Mouse (Mus musculus) lung, embryonic 16.5 days (tissue): ENCODE measurements around the gene Cda. TPM values are rescaled to one million over a fixed set of nuclear protein-coding genes. Genes with fewer than 3 reads are reported as not detected.

Experiments
- ATAC-seq: fragments of 200-750 bp; cut with Nextera tagmentation; 2 replicates; pipeline ENCODE4 v1.8.0; 2017; ENCODE audit warnings: low read depth, mild to moderate bottlenecking, moderate library complexity
- H3K27ac ChIP-seq: fragments of 300-500 bp; sonication (generic); 2 replicates; pipeline ENCODE4 v1.5.1; 2014; ENCODE audit warnings: mild to moderate bottlenecking, control low read depth, low read length
- H3K27me3 ChIP-seq: fragments of 300-500 bp; sonication (generic); 2 replicates; pipeline ENCODE4 v1.6.1; 2014; ENCODE audit warnings: low read depth, low read length, mixed read lengths; ENCODE audit not compliant: control insufficient read depth, insufficient read depth
- H3K36me3 ChIP-seq: fragments of 300-500 bp; sonication (generic); 2 replicates; pipeline ENCODE4 v1.6.1; 2014; ENCODE audit warnings: low read length; ENCODE audit not compliant: control insufficient read depth, insufficient read depth
- H3K4me1 ChIP-seq: fragments of 300-500 bp; sonication (generic); replicated peaks from 2 replicates; pipeline ENCODE4 v1.6.1; 2014; ENCODE audit warnings: low read length, mixed read lengths; ENCODE audit not compliant: control insufficient read depth, insufficient read depth
- H3K4me2 ChIP-seq: fragments of 300-500 bp; sonication (generic); 2 replicates; pipeline ENCODE4 v1.6.1; 2014; ENCODE audit warnings: low read depth, low read length, control low read depth
- H3K4me3 ChIP-seq: fragments of 300-500 bp; sonication (generic); 2 replicates; pipeline ENCODE4 v1.5.1; 2014; ENCODE audit warnings: mild to moderate bottlenecking, low read length, control low read depth
- H3K9ac ChIP-seq: fragments of 300-500 bp; sonication (generic); 2 replicates; pipeline ENCODE4 v1.6.1; 2014; ENCODE audit warnings: low read length, control low read depth
- H3K9me3 ChIP-seq: fragments of 300-500 bp; sonication (generic); 2 replicates; pipeline ENCODE4 v1.6.1; 2016; ENCODE audit warnings: low read length; ENCODE audit not compliant: control insufficient read depth
- WGBS: fragments of 180-500 bp; shearing (Covaris S2); extraction: QIAGEN DNeasy Blood & Tissue Kit; methylation state at CpG from one replicate; pipeline ENCODE4 v1.1.7; 2014; 5-methylcytosine and 5-hydroxymethylcytosine counted together
- polyA plus RNA-seq: library from polyadenylated mRNA; unstranded; fragments of >200 nt; fragmentation: Nextera tagmentation; extraction: Ambion mirVana; gene quantifications from 2 replicates; pipeline ENCODE4 v1.2.1, GENCODE M21; 2015

Cda gene
- polyA plus RNA-seq: 19.8 and 22.8 TPM in 2 replicates

DNA sequence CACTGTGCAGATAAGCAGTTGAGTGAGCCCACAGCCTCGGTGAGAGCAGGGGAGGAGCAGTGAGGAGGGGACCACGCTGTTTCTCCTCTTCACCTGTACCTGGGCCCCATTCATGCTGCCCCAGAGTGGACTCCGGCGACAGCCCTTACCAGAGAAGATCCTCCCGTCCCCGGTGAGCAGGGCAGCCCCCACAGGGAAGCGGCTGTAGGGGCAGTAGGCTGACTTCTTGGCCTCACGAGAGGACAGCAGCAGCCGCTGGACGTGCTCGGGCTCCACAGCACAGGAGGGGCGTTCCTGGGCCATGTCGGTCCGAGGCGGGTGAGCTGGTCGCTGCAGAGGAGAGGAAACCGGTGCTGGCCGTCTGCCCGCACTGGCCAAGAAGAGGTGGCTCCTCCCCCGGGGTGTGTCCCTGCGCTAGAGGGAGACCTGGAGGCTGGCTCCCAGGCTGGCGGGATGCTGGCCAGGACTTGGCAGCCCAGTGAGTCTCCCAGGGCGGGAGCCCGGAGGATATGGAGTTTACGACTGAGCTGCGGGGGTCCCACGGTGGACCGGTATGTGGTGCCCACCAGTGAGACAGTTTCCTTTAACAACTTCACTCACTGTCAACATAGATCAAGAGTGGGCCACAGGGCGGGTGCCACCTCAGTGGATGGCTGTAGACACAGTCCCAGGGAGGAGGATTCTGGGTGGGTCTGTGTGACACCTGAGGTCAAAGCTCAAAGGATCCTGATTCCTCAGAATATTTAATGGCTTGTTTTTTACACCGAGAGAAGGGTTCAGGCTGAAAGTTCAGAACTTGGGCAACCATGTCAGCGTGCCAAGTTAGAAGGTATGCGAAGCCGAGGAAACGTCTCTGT lies at the start of gene Cda:
TSS of gene Cda (minus strand) at position 352 of the 857 bp plus-strand sequence.
- no peaks in the 10 kb centered on the region for H3K27me3 ChIP-seq
- H3K4me3 ChIP-seq: peak within 1 kb of the TSS; percentile 40
- H3K9me3 ChIP-seq: no peaks in the 10 kb centered on the region
- H3K36me3 ChIP-seq: no peaks in the 10 kb centered on the region
- H3K27ac ChIP-seq: peak within 1 kb of the TSS; percentile 56
- peak within 1 kb of the TSS; percentile 58 for H3K9ac ChIP-seq
- ATAC-seq: peak; percentile 97
- H3K4me2 ChIP-seq: peak within 1 kb of the TSS; percentile 61
- peaks cover 9% of the 10 kb centered on the region for H3K4me1 ChIP-seq
- 5% methylated on average over 32 of the region's 34 CpGs for whole genome bisulfite sequencing

DNA sequence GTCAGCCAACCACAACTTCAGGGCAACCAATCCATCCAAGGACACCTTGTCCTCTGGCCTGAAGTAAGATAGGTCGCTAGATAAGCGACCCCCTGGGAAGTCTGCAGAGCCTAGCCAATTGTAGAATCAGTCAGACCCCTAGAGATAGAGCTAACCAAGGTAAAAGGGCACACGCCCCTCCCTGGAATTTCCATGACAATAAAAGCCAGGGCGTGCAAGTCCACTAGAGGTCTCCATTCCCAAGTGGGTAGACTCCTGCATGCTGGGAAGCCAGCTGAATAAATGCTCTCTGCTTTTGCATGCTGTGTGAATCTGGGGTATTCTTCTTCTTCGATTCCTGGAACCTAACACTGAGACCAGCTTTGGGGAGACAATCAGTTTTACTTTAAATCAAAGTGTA lies 48.6 kb upstream of the Cda start:
- Histone ChIP-seq H3K9me3 (no peaks in the 10 kb centered on the region), H3K27me3 (peaks cover 7% of the 10 kb centered on the region), H3K4me2 (no peak overlapping the region), H3K36me3 (no peaks in the 10 kb centered on the region), H3K4me3 (no peak overlapping the region), H3K27ac (no peak overlapping the region), H3K9ac (no peak overlapping the region), H3K4me1 (0 out of 2 replicates have a peak, but pooled peaks cover 4% of the 10 kb centered on the region)
- 62% methylated on average over 5 of the region's 5 CpGs for WGBS
- ATAC-seq: no peak

DNA sequence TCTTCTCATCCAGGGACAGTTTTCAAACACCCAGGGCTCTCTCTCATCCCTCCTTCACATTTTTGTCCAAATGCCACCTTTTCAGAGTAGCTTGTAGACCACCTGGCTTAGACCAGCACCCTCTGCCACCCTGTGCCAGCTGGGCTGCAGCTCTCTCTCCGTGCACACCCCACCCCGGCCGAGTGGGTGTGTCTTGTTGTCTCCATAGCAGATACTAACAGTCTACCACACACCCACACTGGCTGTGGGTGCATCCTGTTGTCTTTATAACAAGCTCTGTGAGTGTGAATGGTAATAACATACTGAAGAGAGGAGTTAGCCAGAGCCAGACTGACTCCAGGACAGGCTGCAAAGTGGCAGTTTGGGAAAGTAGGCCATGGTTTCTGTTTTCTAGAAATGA lies 48.2 kb upstream of the Cda start:
- H3K9ac ChIP-seq: no peak overlapping the region
- no peak overlapping the region for H3K27ac ChIP-seq
- peaks cover 7% of the 10 kb centered on the region for H3K27me3 ChIP-seq
- H3K9me3 ChIP-seq: no peaks in the 10 kb centered on the region
- ATAC-seq: no peak
- H3K4me3 ChIP-seq: no peak overlapping the region
- no peaks in the 10 kb centered on the region for H3K36me3 ChIP-seq
- H3K4me2 ChIP-seq: no peak overlapping the region
- 0 out of 2 replicates have a peak, but pooled peaks cover 4% of the 10 kb centered on the region for H3K4me1 ChIP-seq
- 74% methylated on average over 3 of the region's 3 CpGs for WGBS

DNA sequence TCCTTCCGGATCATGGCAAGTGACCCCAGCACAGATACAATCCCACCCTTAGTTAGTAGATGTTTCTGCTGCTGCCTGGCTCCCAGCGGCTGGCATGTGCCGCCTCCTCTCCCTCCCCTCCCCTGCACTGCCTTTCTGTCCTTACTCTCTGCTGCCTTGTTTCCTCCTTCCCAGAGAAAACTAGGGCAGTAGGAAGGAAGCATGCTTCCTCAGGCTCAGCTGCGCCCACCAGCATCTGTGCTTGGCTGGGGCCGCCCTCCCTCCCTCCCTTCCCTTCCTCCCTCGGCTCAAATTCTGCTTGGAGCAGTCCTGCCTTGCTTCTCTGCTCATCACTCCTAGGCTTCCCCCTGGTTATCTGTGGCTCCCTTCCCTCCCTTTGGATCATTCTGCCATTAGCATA lies 46.9 kb upstream of the Cda start:
- H3K4me1 ChIP-seq: 0 out of 2 replicates have a peak, but pooled peaks cover 4% of the 10 kb centered on the region
- peak overlapping the region; percentile 64 for H3K27ac ChIP-seq
- no peak overlapping the region; the same call in 1 of the 2 replicates for H3K9ac ChIP-seq
- H3K4me2 ChIP-seq: peak overlapping the region; percentile 11; the same call in 1 of the 2 replicates
- no peak overlapping the region for H3K4me3 ChIP-seq
- ATAC-seq: peak; percentile 61
- H3K36me3 ChIP-seq: no peaks in the 10 kb centered on the region
- H3K27me3 ChIP-seq: peaks cover 4% of the 10 kb centered on the region
- WGBS: 11% methylated on average over 6 of the region's 6 CpGs
- no peaks in the 10 kb centered on the region for H3K9me3 ChIP-seq

DNA sequence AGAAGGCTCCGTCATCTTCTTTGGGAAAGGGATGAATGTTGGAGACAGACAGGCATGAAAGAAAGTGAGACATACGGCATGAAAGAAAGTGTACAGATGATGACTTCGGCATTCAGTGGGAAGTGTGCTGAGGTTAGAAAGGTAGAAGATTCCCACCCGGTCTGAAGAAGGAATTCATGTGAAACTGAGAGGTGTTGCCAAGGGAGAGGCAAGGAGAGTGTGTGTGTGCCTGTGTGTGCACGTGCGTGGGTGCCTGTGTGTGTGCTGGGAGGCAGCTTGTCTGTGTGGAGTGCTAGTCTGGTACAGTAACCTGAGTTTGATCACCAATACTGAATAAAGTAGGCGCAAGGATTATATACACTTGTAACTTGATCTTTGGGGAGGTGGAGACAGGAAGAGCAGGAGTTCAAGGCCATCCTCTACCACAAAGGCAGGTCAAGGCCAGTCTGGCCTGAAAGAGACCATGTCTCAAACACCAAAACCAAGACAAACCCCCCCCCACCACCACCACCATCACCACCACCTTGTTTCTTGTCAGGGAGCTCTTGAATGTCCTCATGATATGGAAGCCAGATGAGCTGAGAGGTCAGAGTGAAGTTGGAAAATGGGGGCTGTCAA lies 43.8 kb upstream of the Cda start:
- 39% methylated on average over 7 of the region's 7 CpGs for WGBS
- 0 out of 2 replicates have a peak, but pooled peaks cover 4% of the 10 kb centered on the region for H3K4me1 ChIP-seq
- no peak for ATAC-seq
- no peak overlapping the region for H3K9ac ChIP-seq
- no peak overlapping the region for H3K4me2 ChIP-seq
- H3K27me3 ChIP-seq: no peaks in the 10 kb centered on the region; the same call in 1 of the 2 replicates
- H3K4me3 ChIP-seq: no peak overlapping the region
- H3K36me3 ChIP-seq: no peaks in the 10 kb centered on the region
- H3K27ac ChIP-seq: no peak overlapping the region
- no peaks in the 10 kb centered on the region for H3K9me3 ChIP-seq

DNA sequence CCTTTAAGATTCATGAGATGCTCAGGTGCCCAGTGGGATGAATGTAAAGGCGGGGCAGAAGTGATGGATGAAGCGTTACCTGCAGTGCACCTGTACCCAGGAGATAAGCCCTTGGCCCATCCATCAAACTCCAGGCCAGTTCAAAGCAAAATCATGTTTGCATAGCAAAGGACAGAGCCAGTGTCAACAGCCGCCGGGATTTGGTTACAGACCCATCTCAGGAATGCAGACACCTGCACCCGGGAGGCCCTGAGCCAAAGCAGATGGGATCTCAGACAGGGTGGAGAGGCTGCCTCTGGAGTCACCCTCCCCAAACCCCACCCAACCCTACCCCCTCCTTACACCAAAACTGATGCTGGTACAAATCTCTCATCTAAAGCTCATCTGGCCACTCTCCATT lies 43.2 kb upstream of the Cda start:
- no peak overlapping the region for H3K27ac ChIP-seq
- no peaks in the 10 kb centered on the region for H3K9me3 ChIP-seq
- H3K9ac ChIP-seq: no peak overlapping the region
- no peak overlapping the region for H3K4me2 ChIP-seq
- no peak for ATAC-seq
- H3K27me3 ChIP-seq: no peaks in the 10 kb centered on the region; the same call in 1 of the 2 replicates
- H3K4me3 ChIP-seq: no peak overlapping the region
- H3K4me1 ChIP-seq: 0 out of 2 replicates have a peak, but pooled peaks cover 4% of the 10 kb centered on the region
- WGBS: 10% methylated on average over 5 of the region's 5 CpGs
- H3K36me3 ChIP-seq: no peaks in the 10 kb centered on the region

DNA sequence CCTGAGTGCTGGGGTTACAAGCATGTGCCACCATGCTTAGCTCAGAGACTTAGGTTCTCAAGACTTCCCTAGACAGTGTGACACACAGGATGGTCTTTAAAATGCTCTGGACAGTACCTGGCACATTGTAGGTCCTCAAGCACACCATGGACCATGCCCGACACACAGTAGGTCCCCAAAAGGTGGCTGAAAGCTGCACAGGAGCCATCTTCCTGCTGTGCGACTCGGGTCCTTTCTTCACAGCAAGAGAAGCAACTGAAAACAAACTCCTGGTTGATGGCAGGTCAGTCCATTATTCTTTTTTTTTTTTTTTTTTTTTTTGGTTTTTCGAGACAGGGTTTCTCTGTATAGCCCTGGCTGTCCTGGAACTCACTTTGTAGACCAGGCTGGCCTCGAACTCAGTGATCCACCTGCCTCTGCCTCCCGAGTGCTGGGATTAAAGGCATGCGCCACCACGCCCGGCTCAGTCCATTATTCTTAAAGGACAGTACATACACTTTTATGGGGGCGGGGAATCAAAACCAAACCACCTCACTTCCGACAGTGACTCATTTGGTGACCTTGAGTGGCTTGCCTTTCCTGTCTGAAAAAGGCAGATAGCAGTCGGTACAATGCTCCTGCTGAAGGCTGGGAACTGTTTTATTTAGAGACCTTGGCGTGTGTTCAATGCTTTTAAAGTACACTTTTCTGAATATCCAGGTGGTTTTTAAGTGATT lies 39.8 kb upstream of the Cda start:
- Histone ChIP-seq H3K9me3 (no peaks in the 10 kb centered on the region), H3K4me3 (no peak overlapping the region), H3K27me3 (no peaks in the 10 kb centered on the region), H3K4me2 (no peak overlapping the region), H3K36me3 (no peaks in the 10 kb centered on the region), H3K4me1 (no peaks in the 10 kb centered on the region), H3K9ac (no peak overlapping the region), H3K27ac (no peak overlapping the region)
- ATAC-seq: 0 out of 2 replicates have a peak, but pooled peaks have one; percentile 41
- 55% methylated on average over 12 of the region's 13 CpGs for WGBS

DNA sequence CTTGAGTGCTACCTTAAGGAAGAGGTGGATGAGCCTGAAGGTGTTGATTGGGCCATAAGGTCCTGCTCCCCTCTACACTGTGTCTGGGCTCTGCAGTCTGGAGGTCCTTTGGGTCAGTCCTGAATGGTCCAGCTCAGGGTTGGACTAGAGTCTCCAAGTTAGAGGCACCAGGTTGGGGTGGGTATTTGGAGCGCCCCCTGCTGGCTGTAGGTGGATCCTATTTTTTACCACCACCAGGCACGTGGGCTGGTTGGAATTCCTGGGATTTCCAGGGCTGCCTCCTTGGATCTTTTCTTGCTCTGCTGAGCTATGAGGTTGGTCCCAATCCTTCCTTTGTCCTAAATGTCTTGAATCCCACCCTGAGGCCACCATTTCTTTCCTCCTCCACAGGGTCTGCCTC lies 37.0 kb upstream of the Cda start:
- no peaks in the 10 kb centered on the region for H3K4me1 ChIP-seq
- H3K9me3 ChIP-seq: no peaks in the 10 kb centered on the region
- H3K36me3 ChIP-seq: no peaks in the 10 kb centered on the region
- H3K27me3 ChIP-seq: no peaks in the 10 kb centered on the region; the same call in 1 of the 2 replicates
- H3K4me2 ChIP-seq: no peak overlapping the region
- H3K27ac ChIP-seq: no peak overlapping the region
- ATAC-seq: no peak
- WGBS: 0% methylated on average over 2 of the region's 2 CpGs
- H3K4me3 ChIP-seq: no peak overlapping the region
- H3K9ac ChIP-seq: no peak overlapping the region

DNA sequence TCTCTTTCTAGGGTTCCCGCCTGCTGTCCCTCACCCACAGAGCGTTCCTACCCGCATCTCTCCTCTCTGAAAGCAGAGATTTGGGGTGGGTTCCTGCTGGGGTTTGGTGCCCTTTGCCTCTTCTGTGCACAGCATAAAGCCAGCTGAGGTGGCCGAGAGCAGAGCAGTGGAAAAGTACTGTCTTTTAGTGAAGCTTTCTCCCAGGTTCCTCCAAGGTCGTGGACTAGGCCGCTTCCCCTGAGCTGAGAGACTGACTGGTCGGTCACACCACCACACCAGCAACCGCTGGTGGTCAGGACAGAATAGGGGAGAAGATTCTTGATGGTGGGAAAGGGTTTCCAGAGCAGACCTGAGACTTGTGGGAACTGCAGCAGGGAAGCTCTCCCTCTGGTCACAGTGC lies 28.9 kb upstream of the Cda start:
- peaks cover 16% of the 10 kb centered on the region for H3K4me1 ChIP-seq
- no peak overlapping the region for H3K27ac ChIP-seq
- peak overlapping the region; percentile 52; the same call in 1 of the 2 replicates for H3K4me2 ChIP-seq
- H3K36me3 ChIP-seq: no peaks in the 10 kb centered on the region
- H3K4me3 ChIP-seq: peak overlapping the region; percentile 40
- 12% methylated on average over 8 of the region's 8 CpGs for WGBS
- no peak for ATAC-seq
- no peaks in the 10 kb centered on the region for H3K9me3 ChIP-seq
- H3K9ac ChIP-seq: no peak overlapping the region
- H3K27me3 ChIP-seq: peaks cover 58% of the 10 kb centered on the region
